Mouse (Mus musculus) ES-Bruce4 (cell line): ENCODE results near the gene S100pbp. TPM values are rescaled to one million over a fixed set of nuclear protein-coding genes. Genes with fewer than 3 reads are reported as not detected.

Experiments
- H3K27ac ChIP-seq: 2 replicates; pipeline ENCODE4 v1.5.1; 2012; ENCODE audit warnings: low read length, inconsistent platforms; ENCODE audit not compliant: insufficient read depth
- H3K27me3 ChIP-seq: 2 replicates; pipeline ENCODE4 v1.6.1; 2012; ENCODE audit warnings: mild to moderate bottlenecking, low read length, inconsistent platforms; ENCODE audit not compliant: control insufficient read depth, poor library complexity, insufficient read depth, severe bottlenecking
- H3K36me3 ChIP-seq: 2 replicates; pipeline ENCODE4 v1.6.1; 2012; ENCODE audit warnings: inconsistent platforms, mild to moderate bottlenecking, low read length, moderate library complexity; ENCODE audit not compliant: control insufficient read depth, poor library complexity, insufficient read depth, severe bottlenecking
- H3K4me1 ChIP-seq: one replicate; pipeline ENCODE4 v1.8.1; 2011; ENCODE audit warnings: low read length; ENCODE audit not compliant: control insufficient read depth, insufficient read depth
- H3K4me3 ChIP-seq: 2 replicates; pipeline ENCODE4 v1.5.1; 2011; ENCODE audit warnings: low read depth, mild to moderate bottlenecking, low read length
- H3K9ac ChIP-seq: 2 replicates; pipeline ENCODE4 v1.6.1; 2012; ENCODE audit warnings: low read depth, mild to moderate bottlenecking, inconsistent platforms; ENCODE audit not compliant: poor library complexity, severe bottlenecking
- H3K9me3 ChIP-seq: replicated peaks from 2 replicates; pipeline ENCODE4 v1.6.1; 2012; ENCODE audit warnings: mild to moderate bottlenecking, low read length, inconsistent platforms; ENCODE audit not compliant: control insufficient read depth, poor library complexity, insufficient read depth, severe bottlenecking
- CTCF ChIP-seq: IDR thresholded peaks from one replicate; pipeline ENCODE4 v1.8.1; 2011; ENCODE audit warnings: low read depth, low read length
- EP300 ChIP-seq: IDR thresholded peaks from 2 replicates; pipeline ENCODE4 v1.6.1; 2011; ENCODE audit warnings: low read depth, low read length; ENCODE audit not compliant: insufficient read depth
- POLR2A ChIP-seq: IDR thresholded peaks from one replicate; pipeline ENCODE4 v1.8.1; 2011; ENCODE audit warnings: low read length; ENCODE audit not compliant: insufficient read depth
- polyA plus RNA-seq: library from polyadenylated mRNA; stranded (reverse); fragments of >200 nt; gene quantifications from 2 replicates; pipeline ENCODE4 v1.2.4, GENCODE M21; 2011; ENCODE audit warnings: low read depth; ENCODE audit not compliant: missing spikeins, insufficient read depth, insufficient read length

S100pbp gene
- polyA plus RNA-seq, 1 experiment = 83.5 TPM

DNA sequence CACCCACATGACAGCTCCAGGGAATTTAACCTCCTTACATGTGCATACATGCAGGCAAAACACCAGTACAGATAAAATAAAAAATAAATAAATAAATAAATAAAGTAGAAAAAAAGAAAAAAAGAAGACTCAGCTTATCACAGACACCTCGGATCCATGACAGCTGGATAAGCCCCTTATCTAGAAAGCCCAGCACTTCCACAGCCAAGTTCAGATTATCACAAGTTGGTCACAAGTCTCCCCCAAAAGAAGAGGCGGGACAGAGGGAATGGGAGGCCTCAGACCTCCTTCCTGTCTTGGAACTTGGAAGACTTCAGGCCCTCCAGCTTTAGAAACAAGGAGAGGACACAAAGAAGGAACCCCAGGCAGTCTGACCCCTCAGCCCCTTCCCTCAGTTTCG, 45.6 kb upstream of the S100pbp start:
- H3K9ac ChIP-seq = no peak overlapping the region
- no peak overlapping the region for H3K4me3 ChIP-seq
- H3K27me3 ChIP-seq = no peaks in the 10 kb centered on the region
- TF ChIP-seq EP300 (no peak), CTCF (no peak), POLR2A (no peak)
- peaks cover 16% of the 10 kb centered on the region for H3K4me1 ChIP-seq
- H3K9me3 ChIP-seq = no peaks in the 10 kb centered on the region
- no peaks in the 10 kb centered on the region for H3K36me3 ChIP-seq
- peak overlapping the region; percentile 66 for H3K27ac ChIP-seq

DNA sequence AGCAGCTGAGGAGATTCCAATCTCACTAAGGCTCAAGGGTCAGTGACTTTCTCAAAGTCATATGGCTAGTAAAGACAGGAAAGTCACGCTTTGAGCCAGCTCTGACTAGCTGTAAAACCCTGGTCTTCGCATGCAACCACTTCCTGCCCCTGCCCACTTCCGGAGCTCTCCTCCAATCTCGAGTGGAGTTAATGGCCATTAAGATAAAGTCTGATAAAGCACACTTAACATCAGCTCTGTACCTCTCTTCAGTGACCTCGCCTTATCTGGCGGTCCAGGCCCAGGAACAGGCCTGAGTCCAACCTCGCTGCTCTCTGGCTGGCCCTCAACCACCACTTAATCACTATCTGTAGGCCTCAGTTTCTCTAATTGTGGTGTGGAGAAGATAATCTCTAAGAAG, 45.0 kb upstream of the S100pbp start:
- TF ChIP-seq CTCF (no peak), POLR2A (no peak)
- H3K27me3 ChIP-seq = no peaks in the 10 kb centered on the region
- no peaks in the 10 kb centered on the region for H3K9me3 ChIP-seq
- no peak overlapping the region for H3K9ac ChIP-seq
- peaks cover 16% of the 10 kb centered on the region for H3K4me1 ChIP-seq
- peak overlapping the region; percentile 51 for H3K27ac ChIP-seq
- H3K4me3 ChIP-seq = no peak overlapping the region
- no peaks in the 10 kb centered on the region for H3K36me3 ChIP-seq

DNA sequence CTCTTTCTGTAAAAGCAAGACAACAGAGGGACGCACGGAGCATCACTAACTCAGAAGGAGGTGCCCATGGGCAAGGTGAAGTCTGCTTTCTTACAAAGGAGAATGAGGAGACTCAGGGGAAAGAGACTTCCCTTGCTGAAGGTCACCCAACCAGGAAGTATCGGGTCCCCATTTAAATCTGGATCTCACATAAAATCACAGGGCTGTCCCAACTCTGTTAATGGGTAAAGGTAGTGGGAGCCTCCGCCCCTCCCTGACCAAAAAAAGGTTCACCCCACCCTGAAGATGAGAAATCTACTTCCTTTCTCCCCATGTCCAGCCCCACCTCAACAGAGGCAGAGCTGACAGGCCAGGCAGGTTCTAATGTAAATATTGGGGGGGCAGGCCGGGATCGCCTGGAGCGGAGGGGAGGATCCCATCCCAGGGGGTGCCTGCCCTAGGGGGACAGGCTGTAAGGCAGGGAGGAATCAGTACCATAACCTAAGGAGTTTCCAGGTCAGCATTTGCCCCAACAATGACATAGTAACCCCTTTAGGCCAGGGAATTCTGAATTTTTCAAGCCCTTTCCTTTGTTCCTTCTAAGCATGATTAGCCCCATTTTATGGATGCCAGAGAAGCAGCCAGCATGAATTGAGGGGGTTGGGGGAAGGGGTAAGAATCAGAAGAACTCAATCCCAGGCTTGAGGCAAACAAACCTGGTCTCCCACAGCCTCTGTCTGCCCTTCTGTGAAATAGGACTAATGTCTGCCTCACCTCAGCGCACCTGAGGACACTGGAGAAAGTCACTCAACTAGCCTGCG, 43.2 kb upstream of the S100pbp start:
- TF ChIP-seq POLR2A (no peak), EP300 (peak; percentile 91)
- Histone ChIP-seq H3K27me3 (no peaks in the 10 kb centered on the region), H3K36me3 (no peaks in the 10 kb centered on the region), H3K4me3 (peak overlapping the region; percentile 47), H3K9ac (peak overlapping the region; percentile 34), H3K27ac (peak overlapping the region; percentile 94), H3K9me3 (no peaks in the 10 kb centered on the region), H3K4me1 (peaks cover 17% of the 10 kb centered on the region)

DNA sequence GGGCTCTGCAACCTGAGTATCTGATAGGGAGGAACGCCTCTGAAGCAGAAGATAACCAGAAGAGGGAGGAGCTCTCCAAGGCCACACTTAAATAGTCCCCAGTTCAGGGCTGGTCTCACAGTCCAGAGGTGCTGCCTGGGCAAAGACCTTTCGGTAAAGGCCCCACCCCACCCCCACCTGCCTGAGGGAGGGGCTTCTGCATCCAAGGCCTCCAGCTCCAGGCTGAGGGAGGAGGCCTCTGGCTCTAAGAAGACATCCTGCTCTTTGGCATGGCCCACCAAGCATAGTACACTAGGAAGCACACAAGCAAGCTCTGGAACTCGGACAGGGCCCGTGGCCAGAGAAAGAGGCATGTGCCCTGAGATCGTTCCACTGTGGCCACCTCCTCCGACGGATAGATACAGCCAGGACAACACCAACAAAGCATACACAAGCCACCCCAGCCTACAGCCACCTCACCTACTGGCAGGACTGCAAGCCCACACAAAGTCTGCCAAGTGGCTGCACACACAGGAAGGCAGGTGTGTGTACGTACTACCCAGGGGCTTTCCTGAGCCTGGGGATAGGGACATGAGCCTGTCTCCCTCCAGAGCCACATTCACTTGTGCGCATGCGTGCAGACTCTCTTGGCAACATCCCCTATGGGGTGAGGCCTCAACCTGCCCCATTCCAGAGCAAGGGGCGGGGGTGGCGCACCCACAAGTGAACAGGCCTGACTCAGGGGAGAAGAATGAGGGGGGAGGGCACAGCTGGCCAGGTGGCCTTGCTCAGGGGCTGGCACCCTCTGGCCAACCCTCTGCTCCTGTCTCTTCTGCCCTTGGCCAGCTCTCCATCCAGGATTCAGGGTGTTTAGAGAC, 42.3 kb upstream of the S100pbp start:
- Histone ChIP-seq H3K9me3 (no peaks in the 10 kb centered on the region), H3K4me3 (peak overlapping the region; percentile 47), H3K4me1 (peaks cover 12% of the 10 kb centered on the region), H3K36me3 (no peaks in the 10 kb centered on the region), H3K27ac (peak overlapping the region; percentile 94), H3K27me3 (no peaks in the 10 kb centered on the region), H3K9ac (peak overlapping the region; percentile 34)
- TF ChIP-seq POLR2A (no peak), EP300 (peak; percentile 97), CTCF (no peak)

DNA sequence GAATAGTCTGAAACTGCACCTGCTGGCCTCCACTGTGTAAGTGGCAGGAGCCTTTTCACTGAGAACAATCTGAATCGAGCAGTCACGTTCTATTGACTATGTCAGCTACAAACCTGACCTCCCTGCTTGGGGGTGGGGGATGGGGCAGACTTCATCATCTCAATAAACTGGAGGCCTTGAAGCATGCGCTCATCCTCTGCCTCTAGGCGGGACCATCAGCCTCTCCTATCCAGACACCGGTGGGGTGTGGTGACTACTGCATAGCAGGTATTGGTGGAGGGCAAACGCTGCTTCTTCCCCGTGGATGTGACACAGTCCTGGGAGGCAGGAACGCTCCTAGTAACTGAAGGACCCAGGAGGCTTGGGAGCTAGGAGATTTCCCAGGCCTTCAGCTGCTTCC, 41.4 kb upstream of the S100pbp start:
- H3K4me3 ChIP-seq = peak overlapping the region; percentile 30

DNA sequence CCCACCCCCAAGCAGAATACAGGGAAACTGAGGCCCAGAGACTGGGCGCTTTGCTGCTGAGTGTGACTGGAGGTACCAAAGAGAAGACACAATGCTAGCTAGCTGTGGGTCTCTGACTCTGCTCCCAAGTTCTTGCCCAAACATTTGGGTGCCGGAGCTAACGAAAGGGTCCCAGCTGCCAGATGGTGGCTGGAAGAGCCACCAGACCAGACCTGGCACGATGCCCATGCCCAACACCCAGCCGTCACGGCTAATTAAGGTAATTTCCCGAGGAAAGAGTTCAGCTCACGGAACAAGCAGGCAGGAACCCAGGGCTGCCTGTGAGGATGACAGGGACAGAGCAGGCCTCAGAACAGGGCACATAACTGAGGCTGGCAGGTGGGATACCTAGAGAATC, 38.5 kb upstream of the S100pbp start:
- Histone ChIP-seq H3K4me1 (peaks cover 6% of the 10 kb centered on the region), H3K36me3 (peaks cover 18% of the 10 kb centered on the region), H3K4me3 (peak overlapping the region; percentile 76), H3K9me3 (no peaks in the 10 kb centered on the region), H3K27ac (peak overlapping the region; percentile 76), H3K9ac (peak overlapping the region; percentile 46), H3K27me3 (no peaks in the 10 kb centered on the region)
- TF ChIP-seq POLR2A = no peak
- TF ChIP-seq EP300 = no peak
- TF ChIP-seq CTCF = no peak

More for the DNA sequence above, 41.4 kb upstream of the S100pbp start:
- Histone ChIP-seq H3K4me1 (peaks cover 12% of the 10 kb centered on the region), H3K9me3 (no peaks in the 10 kb centered on the region), H3K27ac (peak overlapping the region; percentile 94), H3K9ac (peak overlapping the region; percentile 34), H3K27me3 (no peaks in the 10 kb centered on the region), H3K36me3 (no peaks in the 10 kb centered on the region)
- TF ChIP-seq POLR2A = no peak
- peak; percentile 78 for TF ChIP-seq EP300
